ENCODE assay signal across 7 mouse cellular contexts in the genomic region with DNA sequence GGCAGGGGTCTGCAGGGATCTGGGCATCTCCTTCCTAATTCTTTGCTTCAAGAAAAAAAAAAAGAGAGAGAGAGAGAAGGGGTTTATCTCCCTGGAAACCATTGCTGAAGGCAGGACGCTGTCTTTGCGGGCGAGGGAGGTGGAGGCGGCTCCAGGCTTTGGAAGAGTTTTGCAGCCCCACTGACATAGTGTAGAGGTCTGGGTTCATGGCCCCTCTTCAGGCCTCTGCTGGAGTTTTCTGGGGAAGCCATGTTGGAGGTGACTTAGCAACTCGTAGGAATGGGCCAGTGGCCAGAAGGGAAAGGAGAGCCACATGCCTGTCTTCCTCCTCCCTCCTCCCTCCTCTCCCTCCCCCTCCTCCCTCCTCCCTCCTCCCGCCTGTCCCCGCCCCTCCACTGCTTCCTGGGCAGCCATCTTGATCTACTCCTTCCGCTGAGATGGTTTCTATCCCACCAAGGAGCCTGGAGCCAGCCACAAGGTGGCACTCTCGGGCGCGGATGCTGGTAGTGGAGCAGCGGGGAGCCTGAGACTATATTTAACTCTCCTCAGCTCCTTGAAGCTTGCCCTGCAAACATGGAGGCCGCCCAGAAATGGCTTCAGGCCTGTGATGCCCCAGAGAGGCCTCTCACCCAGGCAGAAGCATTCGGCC. TPM values are rescaled to one million over a fixed set of nuclear protein-coding genes. Genes with fewer than 3 reads are reported as not detected.
DNase-seq lines count a peak whose midpoint lies in the region; ATAC-seq lines count a peak whose summit lies in the region.

No protein-coding gene starts in this region.

- H3K4me1 ChIP-seq in embryonic facial prominence, embryonic 13.5 days: peaks cover 15% of the 10 kb centered on the region
- H3K4me1 ChIP-seq in limb, embryonic 12.5 days (replicated peaks): peaks cover 20% of the 10 kb centered on the region; the same call in 1 of the 2 replicates
- H3K4me1 ChIP-seq in midbrain, embryonic 16.5 days (ENCODE audit: control insufficient read depth, insufficient read depth, low read length): peaks cover 4% of the 10 kb centered on the region

- no peak overlapping the region for H3K4me3 ChIP-seq in embryonic facial prominence, embryonic 13.5 days
- H3K4me3 ChIP-seq in limb, embryonic 12.5 days (replicated peaks): no peak overlapping the region
- H3K4me3 ChIP-seq in midbrain, embryonic 16.5 days (ENCODE audit: low read depth, low read length): no peak overlapping the region

- 25% methylated on average over 13 of the region's 14 CpGs for WGBS in embryonic facial prominence, embryonic 13.5 days
- WGBS in limb, embryonic 12.5 days: 33% methylated on average over 12 of the region's 14 CpGs
- WGBS in midbrain, embryonic 16.5 days: 6% methylated on average over 10 of the region's 14 CpGs

- no peaks in the 10 kb centered on the region for H3K27me3 ChIP-seq in embryonic facial prominence, embryonic 13.5 days
- no peaks in the 10 kb centered on the region; the same call in 1 of the 2 replicates for H3K27me3 ChIP-seq in limb, embryonic 12.5 days
- H3K27me3 ChIP-seq in midbrain, embryonic 16.5 days (ENCODE audit: control insufficient read depth, insufficient read depth, low read depth, low read length): no peaks in the 10 kb centered on the region

- no peaks in the 10 kb centered on the region for H3K36me3 ChIP-seq in embryonic facial prominence, embryonic 13.5 days
- H3K36me3 ChIP-seq in limb, embryonic 12.5 days: no peaks in the 10 kb centered on the region
- no peaks in the 10 kb centered on the region for H3K36me3 ChIP-seq in midbrain, embryonic 16.5 days (ENCODE audit: control insufficient read depth, insufficient read depth, low read length)

- peak; percentile 72 for ATAC-seq in embryonic facial prominence, embryonic 13.5 days (ENCODE audit: insufficient number of reproducible peaks, insufficient read depth, low FRiP score, low TSS enrichment, low read depth)
- ATAC-seq in limb, embryonic 12.5 days (ENCODE audit: insufficient number of reproducible peaks, insufficient read depth, low FRiP score, low TSS enrichment, low read depth): peak; percentile 90
- ATAC-seq in midbrain, embryonic 16.5 days: peak; percentile 88

- peak overlapping the region; percentile 11; the same call in 1 of the 2 replicates for H3K4me2 ChIP-seq in embryonic facial prominence, embryonic 13.5 days
- H3K4me2 ChIP-seq in limb, embryonic 12.5 days: 0 out of 2 replicates have a peak overlapping the region, but pooled peaks have one; percentile 15
- peak overlapping the region; percentile 2; the same call in 1 of the 2 replicates for H3K4me2 ChIP-seq in midbrain, embryonic 16.5 days (ENCODE audit: low read length)

- H3K9ac ChIP-seq in embryonic facial prominence, embryonic 13.5 days: no peak overlapping the region
- no peak overlapping the region for H3K9ac ChIP-seq in limb, embryonic 12.5 days (replicated peaks)
- no peak overlapping the region for H3K9ac ChIP-seq in midbrain, embryonic 16.5 days (ENCODE audit: low read depth, low read length)

- no peak overlapping the region for H3K27ac ChIP-seq in embryonic facial prominence, embryonic 13.5 days
- H3K27ac ChIP-seq in limb, embryonic 12.5 days: 0 out of 2 replicates have a peak overlapping the region, but pooled peaks have one; percentile 41
- H3K27ac ChIP-seq in midbrain, embryonic 16.5 days (ENCODE audit: low read length): peak overlapping the region; percentile 48

- peak; percentile 88 for DNase-seq in adrenal gland, postnatal 25 days
- peak; percentile 46 for DNase-seq in heart, adult 8-10 months (ENCODE audit: low spot score)
- DNase-seq in kidney, adult 8-10 months: peak; percentile 88 to 91
- DNase-seq in spleen, postnatal 10 days (ENCODE audit: low spot score in 2 of 2): peak; percentile 59 to 85

- no peaks in the 10 kb centered on the region for H3K9me3 ChIP-seq in embryonic facial prominence, embryonic 13.5 days
- H3K9me3 ChIP-seq in limb, embryonic 12.5 days: no peaks in the 10 kb centered on the region
- no peaks in the 10 kb centered on the region for H3K9me3 ChIP-seq in midbrain, embryonic 16.5 days (replicated peaks; ENCODE audit: control insufficient read depth, low read length, poor library complexity, severe bottlenecking)

RNA-seq across cellular contexts. Expression of gene Pard6b, which starts 47.5 kb away (rescaled TPM):
- 1.6 and 2.3 TPM in 2 replicates for total RNA-seq in adrenal gland, postnatal 25 days (2021)
- polyA plus RNA-seq in embryonic facial prominence, embryonic 13.5 days (2015; fragmentation: Nextera tagmentation; extraction: Ambion mirVana): 3.0 and 3.9 TPM in 2 replicates
- 1 to 10 TPM; 2.3 to 2.9 (median 2.5) TPM for total RNA-seq in heart, adult 8-10 months (2022)
- polyA plus RNA-seq in limb, embryonic 12.5 days (2016; fragmentation: Nextera tagmentation; extraction: Ambion mirVana): 5.4 and 6.4 TPM in 2 replicates
- 6.8 and 7.3 TPM in 2 replicates for polyA plus RNA-seq in midbrain, embryonic 16.5 days (2015; fragmentation: Nextera tagmentation; extraction: Ambion mirVana)
